Mouse (Mus musculus) MEL (cell line): ENCODE results near the gene Cyth3. TPM values are rescaled to one million over a fixed set of nuclear protein-coding genes. Genes with fewer than 3 reads are reported as not detected.

ENCODE experiments used
- DNase-seq: peaks from one replicate; pipeline ENCODE4 v3.0.0; 2011; ENCODE audit warnings: low read depth, low spot score
- H3K27ac ChIP-seq: 2 replicates; pipeline ENCODE4 v1.5.1; 2012; ENCODE audit warnings: low read depth, mild to moderate bottlenecking, control low read depth, low read length, moderate library complexity; ENCODE audit not compliant: control insufficient read depth
- H3K27me3 ChIP-seq, 2 experiments: fragments of 150-350 bp in 1 of 2; sonication (generic) in 1 of 2; 2 replicates each; pipeline ENCODE4 v1.6.1; 2012; ENCODE audit warnings: low read length in 2 of 2, mild to moderate bottlenecking in 2 of 2, improper control_type of control experiment in 1 of 2, moderate library complexity in 1 of 2; ENCODE audit not compliant: insufficient read depth in 2 of 2, control insufficient read depth in 1 of 2
- H3K36me3 ChIP-seq, 2 experiments: 2 replicates each; pipeline ENCODE4 v1.6.1; 2012 to 2014; ENCODE audit warnings: low read length in 2 of 2, improper control_type of control experiment in 1 of 2, inconsistent platforms in 1 of 2, mild to moderate bottlenecking in 1 of 2; ENCODE audit not compliant: insufficient read depth in 2 of 2, control insufficient read depth in 1 of 2
- H3K4me1 ChIP-seq, 2 experiments: fragments of 150-350 bp in 1 of 2; sonication (generic) in 1 of 2; 2 replicates each; pipeline ENCODE4 v1.6.1; 2012; ENCODE audit warnings: low read length in 2 of 2, improper control_type of control experiment in 1 of 2, mild to moderate bottlenecking in 1 of 2; ENCODE audit not compliant: insufficient read depth in 2 of 2, control insufficient read depth in 1 of 2
- H3K4me3 ChIP-seq, 2 experiments: fragments of 150-350 bp in 1 of 2; sonication (generic) in 1 of 2; 2 replicates each; pipeline ENCODE4 v1.5.1; 2012; ENCODE audit warnings: low read depth in 2 of 2, low read length in 2 of 2, mild to moderate bottlenecking in 2 of 2, moderate library complexity in 2 of 2, control low read depth in 1 of 2, improper control_type of control experiment in 1 of 2; ENCODE audit not compliant: control insufficient read depth in 1 of 2, insufficient read depth in 1 of 2
- H3K79me2 ChIP-seq: 2 replicates; pipeline ENCODE4 v1.6.1; 2012; ENCODE audit warnings: mild to moderate bottlenecking, low read length, moderate library complexity; ENCODE audit not compliant: control insufficient read depth, poor library complexity, insufficient read depth
- H3K9ac ChIP-seq: 2 replicates; pipeline ENCODE4 v1.6.1; 2012; ENCODE audit warnings: low read depth, mild to moderate bottlenecking, control low read depth, low read length, moderate library complexity; ENCODE audit not compliant: control insufficient read depth, poor library complexity, severe bottlenecking
- H3K9me3 ChIP-seq: fragments of 150-350 bp; sonication (generic); replicated peaks from 2 replicates; pipeline ENCODE4 v1.6.1; 2012; ENCODE audit warnings: mild to moderate bottlenecking, low read length, improper control_type of control experiment, moderate library complexity; ENCODE audit not compliant: insufficient read depth
- BHLHE40 ChIP-seq: IDR thresholded peaks from 2 replicates; pipeline ENCODE4 v1.6.1; 2012; ENCODE audit warnings: low read depth, mild to moderate bottlenecking, inconsistent platforms, low read length, improper control_type of control experiment, borderline replicate concordance
- CHD1 ChIP-seq: IDR thresholded peaks from 2 replicates; pipeline ENCODE4 v1.6.1; 2012; ENCODE audit warnings: low read depth, mild to moderate bottlenecking, inconsistent platforms, low read length, improper control_type of control experiment
- CHD2 ChIP-seq: IDR thresholded peaks from 2 replicates; pipeline ENCODE4 v1.6.1; 2011; ENCODE audit warnings: low read length, improper control_type of control experiment
- CTCF ChIP-seq, 3 experiments: IDR thresholded peaks in 2 of 3; conservative IDR thresholded peaks in 1 of 3; 2 replicates each; pipeline ENCODE4 v1.5.1; 2011 to 2012; ENCODE audit warnings: low read length in 3 of 3, low read depth in 2 of 3, mild to moderate bottlenecking in 2 of 3, improper control_type of control experiment in 1 of 3, inconsistent platforms in 1 of 3, mixed read lengths in 1 of 3, moderate library complexity in 1 of 3; ENCODE audit not compliant: control insufficient read depth in 1 of 3, insufficient read depth in 1 of 3, poor library complexity in 1 of 3, severe bottlenecking in 1 of 3
- HCFC1 ChIP-seq: IDR thresholded peaks from 2 replicates; pipeline ENCODE4 v1.6.1; 2012; ENCODE audit warnings: low read depth, mild to moderate bottlenecking, inconsistent platforms, low read length, improper control_type of control experiment, moderate library complexity
- MAFK ChIP-seq: IDR thresholded peaks from 2 replicates; pipeline ENCODE4 v1.6.1; 2011; ENCODE audit warnings: low read depth, mild to moderate bottlenecking, low read length, improper control_type of control experiment, borderline replicate concordance
- MEF2A ChIP-seq: IDR thresholded peaks from 2 replicates; pipeline ENCODE4 v1.6.1; 2014; ENCODE audit warnings: low read depth, mild to moderate bottlenecking, inconsistent platforms, low read length, improper control_type of control experiment; ENCODE audit not compliant: poor library complexity, insufficient replicate concordance, severe bottlenecking; ENCODE audit errors: extremely low read depth
- MXI1 ChIP-seq: IDR thresholded peaks from 2 replicates; pipeline ENCODE4 v1.6.1; 2011; ENCODE audit warnings: mild to moderate bottlenecking, low read depth, low read length, improper control_type of control experiment
- MYC ChIP-seq: IDR thresholded peaks from 2 replicates; pipeline ENCODE4 v1.6.1; 2011; ENCODE audit warnings: low read depth, mild to moderate bottlenecking, low read length, improper control_type of control experiment, moderate library complexity
- NELFE ChIP-seq: IDR thresholded peaks from 2 replicates; pipeline ENCODE4 v1.6.1; 2011; ENCODE audit warnings: low read depth, low read length, improper control_type of control experiment
- POLR2A ChIP-seq, 2 experiments: IDR thresholded peaks; 2 replicates each; pipeline ENCODE4 v1.6.1; 2011 to 2012; ENCODE audit warnings: low read length in 2 of 2, mild to moderate bottlenecking in 2 of 2, control low read depth in 1 of 2, improper control_type of control experiment in 1 of 2, low read depth in 1 of 2, moderate library complexity in 1 of 2; ENCODE audit not compliant: control insufficient read depth in 1 of 2, insufficient read depth in 1 of 2, poor library complexity in 1 of 2
- POLR2AphosphoS2 ChIP-seq: IDR thresholded peaks from 2 replicates; pipeline ENCODE4 v1.6.1; 2011; ENCODE audit warnings: low read length, improper control_type of control experiment
- RAD21 ChIP-seq: IDR thresholded peaks from 2 replicates; pipeline ENCODE4 v1.6.1; 2011; ENCODE audit warnings: mild to moderate bottlenecking, low read depth, low read length, improper control_type of control experiment
- RCOR1 ChIP-seq: IDR thresholded peaks from 2 replicates; pipeline ENCODE4 v1.6.1; 2012; ENCODE audit warnings: low read depth, mild to moderate bottlenecking, inconsistent platforms, low read length, improper control_type of control experiment
- SIN3A ChIP-seq: IDR thresholded peaks from 2 replicates; pipeline ENCODE4 v1.6.1; 2012; ENCODE audit warnings: low read length, improper control_type of control experiment, inconsistent platforms
- SMC3 ChIP-seq: IDR thresholded peaks from 2 replicates; pipeline ENCODE4 v1.6.1; 2011; ENCODE audit warnings: low read depth, low read length, improper control_type of control experiment
- TAL1 ChIP-seq: IDR thresholded peaks from 2 replicates; pipeline ENCODE4 v1.6.1; 2012; ENCODE audit warnings: mild to moderate bottlenecking, inconsistent platforms, low read length, moderate library complexity, mixed read lengths
- TBP ChIP-seq: IDR thresholded peaks from 2 replicates; pipeline ENCODE4 v1.8.0; 2011; ENCODE audit warnings: low read depth, low read length, improper control_type of control experiment
- UBTF ChIP-seq: IDR thresholded peaks from 2 replicates; pipeline ENCODE4 v1.6.1; 2012; ENCODE audit warnings: low read depth, mild to moderate bottlenecking, inconsistent platforms, low read length, improper control_type of control experiment, moderate library complexity, borderline replicate concordance; ENCODE audit not compliant: insufficient read depth
- USF1 ChIP-seq: IDR thresholded peaks from 2 replicates; pipeline ENCODE4 v1.6.1; 2014; ENCODE audit warnings: low read depth, mild to moderate bottlenecking, inconsistent platforms, low read length, improper control_type of control experiment, moderate library complexity
- USF2 ChIP-seq, 2 experiments: IDR thresholded peaks; 2 replicates each; pipeline ENCODE4 v1.6.1; 2011 to 2012; ENCODE audit warnings: improper control_type of control experiment in 2 of 2, low read length in 2 of 2, borderline replicate concordance in 1 of 2, inconsistent platforms in 1 of 2, low read depth in 1 of 2, mild to moderate bottlenecking in 1 of 2; ENCODE audit not compliant: insufficient read depth in 1 of 2
- ZC3H11A ChIP-seq: IDR thresholded peaks from 2 replicates; pipeline ENCODE4 v1.6.1; 2012; ENCODE audit warnings: low read depth, mild to moderate bottlenecking, inconsistent platforms, low read length, improper control_type of control experiment
- ZKSCAN1 ChIP-seq: IDR thresholded peaks from 2 replicates; pipeline ENCODE4 v1.6.1; 2012; ENCODE audit warnings: low read depth, mild to moderate bottlenecking, inconsistent platforms, low read length, improper control_type of control experiment, moderate library complexity
- ZMIZ1 ChIP-seq: IDR thresholded peaks from 2 replicates; pipeline ENCODE4 v1.6.1; 2012; ENCODE audit warnings: low read depth, mild to moderate bottlenecking, inconsistent platforms, low read length, improper control_type of control experiment, moderate library complexity
- polyA plus RNA-seq, 2 experiments: library from polyadenylated mRNA; stranded (reverse) in 1 of 2; unstranded in 1 of 2; fragments of >175 nt in 1 of 2; fragments of >200 nt in 1 of 2; gene quantifications; 2 replicates each; pipeline versions ENCODE4 v1.2.1 to v1.2.4; 2012; ENCODE audit warnings: low replicate concordance in 2 of 2, low read depth in 1 of 2; ENCODE audit not compliant: insufficient read length in 2 of 2, insufficient read depth in 1 of 2, missing spikeins in 1 of 2
- total RNA-seq: library from RNA; depleted of rRNA; stranded (reverse); fragments of 300-350 nt; gene quantifications from 2 replicates; pipeline ENCODE4 v1.2.3, GENCODE M21; 2012

Gene Cyth3
- total and polyA plus RNA-seq, 3 experiments = 41.1 to 44.9 TPM; not detected in 1

GRCm38 (mm10) chr5:143583081-143583480 lies 39.2 kb upstream of the Cyth3 start:
- Histone ChIP-seq H3K79me2 (no peaks in the 10 kb centered on the region), H3K27me3 (no peaks in the 10 kb centered on the region; a peak in 2 of 4 replicates), H3K4me1 (peaks cover 0 to 19% of the 10 kb centered on the region in 2 experiments; a peak in 3 of 4 replicates), H3K27ac (no peak overlapping the region), H3K9ac (no peak overlapping the region), H3K4me3 (no peak overlapping the region), H3K36me3 (no peaks in the 10 kb centered on the region), H3K9me3 (no peaks in the 10 kb centered on the region)
- TF ChIP-seq POLR2AphosphoS2 (no peak), POLR2A (IDR thresholded peaks at IDR 0.05; ENCODE audit: control insufficient read depth in 1 of 2, insufficient read depth in 1 of 2, low read depth in 1 of 2, low read length in 2 of 2, poor library complexity in 1 of 2) (no peak), TBP (no peak), TAL1 (no peak), MEF2A (no peak), USF2 (IDR thresholded peaks at IDR 0.05; ENCODE audit: borderline replicate concordance in 1 of 2, insufficient read depth in 1 of 2, low read depth in 1 of 2, low read length in 2 of 2) (no peak), SIN3A (no peak), MAFK (no peak), CTCF (IDR thresholded peaks at IDR 0.05 in 2 of 3, conservative IDR thresholded peaks at IDR 0.05 in 1 of 3; ENCODE audit: control insufficient read depth in 1 of 3, insufficient read depth in 1 of 3, low read depth in 2 of 3, low read length in 3 of 3, poor library complexity in 1 of 3, severe bottlenecking in 1 of 3) (peak in 2 of 3 experiments; percentile 41 to 47; a peak in 4 of 6 replicates), ZC3H11A (peak; percentile 36), RAD21 (peak; percentile 45), RCOR1 (no peak), USF1 (no peak), ZKSCAN1 (no peak), CHD2 (no peak), NELFE (no peak), SMC3 (peak; percentile 43), MXI1 (no peak)
- DNase-seq = peak; percentile 17

DNA sequence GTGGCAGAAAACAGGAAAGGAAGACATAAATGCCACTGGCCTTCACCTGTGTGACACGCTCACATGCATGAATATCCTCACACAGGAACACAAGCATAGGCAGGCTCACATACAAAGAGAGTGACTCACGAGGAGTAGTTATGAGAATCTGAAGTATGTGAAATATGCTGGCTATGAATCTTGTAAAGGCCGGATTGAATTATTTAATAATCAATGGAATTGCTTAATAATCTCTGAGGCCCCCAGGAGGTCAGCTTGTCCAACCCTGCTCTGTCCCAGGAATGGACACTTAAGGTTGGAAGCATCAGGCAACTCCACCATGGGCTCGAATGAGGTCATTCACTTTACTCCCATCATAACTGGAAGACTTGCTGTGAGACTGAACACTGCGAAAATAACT lies 37.3 kb upstream of the Cyth3 start:
- no peak overlapping the region for H3K4me3 ChIP-seq
- TF ChIP-seq ZMIZ1 (no peak), UBTF (no peak), BHLHE40 (no peak), HCFC1 (no peak), POLR2A (IDR thresholded peaks at IDR 0.05; ENCODE audit: control insufficient read depth in 1 of 2, insufficient read depth in 1 of 2, low read depth in 1 of 2, low read length in 2 of 2, poor library complexity in 1 of 2) (no peak), CHD1 (no peak), MYC (no peak), RCOR1 (no peak)
- DNase-seq = no peak
- H3K4me1 ChIP-seq = peaks cover 0 to 7% of the 10 kb centered on the region in 2 experiments; a peak in 1 of 4 replicates
- no peaks in the 10 kb centered on the region for H3K9me3 ChIP-seq
- H3K27ac ChIP-seq = no peak overlapping the region
- no peaks in the 10 kb centered on the region for H3K79me2 ChIP-seq
- H3K36me3 ChIP-seq = no peaks in the 10 kb centered on the region
- no peak overlapping the region for H3K9ac ChIP-seq
- H3K27me3 ChIP-seq = no peaks in the 10 kb centered on the region; a peak in 2 of 4 replicates
